Mouse (Mus musculus) lung, adult 2 months (tissue): ENCODE data around the gene Atg5. TPM values are rescaled to one million over a fixed set of nuclear protein-coding genes. Genes with fewer than 3 reads are reported as not detected.

Source experiments
- DNase-seq: peaks from one replicate; pipeline ENCODE4 v3.0.0; 2022
- H3K4me1 ChIP-seq: fragments of 200-500 bp; 2 replicates; pipeline ENCODE4 v1.6.1; 2011; ENCODE audit warnings: low read length; ENCODE audit not compliant: control insufficient read depth, insufficient read depth
- H3K4me3 ChIP-seq: fragments of 200-500 bp; replicated peaks from 2 replicates; pipeline ENCODE3; 2011; ENCODE audit warnings: low read depth, mild to moderate bottlenecking, control low read depth, low read length; ENCODE audit errors: extremely low read depth
- CTCF ChIP-seq: fragments of 200-500 bp; IDR thresholded peaks from 2 replicates; pipeline ENCODE4 v1.5.1; 2011; ENCODE audit warnings: mild to moderate bottlenecking, low read length, control low read depth; ENCODE audit not compliant: insufficient read depth
- POLR2A ChIP-seq: fragments of 200-500 bp; IDR thresholded peaks from 2 replicates; pipeline ENCODE4 v1.6.1; 2011; ENCODE audit warnings: low read depth, mild to moderate bottlenecking, control low read depth, low read length, borderline replicate concordance; ENCODE audit errors: extremely low read depth
- WGBS: fragments of 180-500 bp; shearing (Covaris S2); methylation state at CpG from one replicate; pipeline ENCODE4 v1.1.7; 2018; 5-methylcytosine and 5-hydroxymethylcytosine counted together
- polyA plus RNA-seq: library from polyadenylated mRNA; depleted of rRNA; stranded (reverse); fragments of >200 nt; gene quantifications from 2 replicates; pipeline ENCODE4 v1.2.3, GENCODE M21; 2012

Atg5 gene
- polyA plus RNA-seq, 1 experiment: 8.5 TPM

DNA sequence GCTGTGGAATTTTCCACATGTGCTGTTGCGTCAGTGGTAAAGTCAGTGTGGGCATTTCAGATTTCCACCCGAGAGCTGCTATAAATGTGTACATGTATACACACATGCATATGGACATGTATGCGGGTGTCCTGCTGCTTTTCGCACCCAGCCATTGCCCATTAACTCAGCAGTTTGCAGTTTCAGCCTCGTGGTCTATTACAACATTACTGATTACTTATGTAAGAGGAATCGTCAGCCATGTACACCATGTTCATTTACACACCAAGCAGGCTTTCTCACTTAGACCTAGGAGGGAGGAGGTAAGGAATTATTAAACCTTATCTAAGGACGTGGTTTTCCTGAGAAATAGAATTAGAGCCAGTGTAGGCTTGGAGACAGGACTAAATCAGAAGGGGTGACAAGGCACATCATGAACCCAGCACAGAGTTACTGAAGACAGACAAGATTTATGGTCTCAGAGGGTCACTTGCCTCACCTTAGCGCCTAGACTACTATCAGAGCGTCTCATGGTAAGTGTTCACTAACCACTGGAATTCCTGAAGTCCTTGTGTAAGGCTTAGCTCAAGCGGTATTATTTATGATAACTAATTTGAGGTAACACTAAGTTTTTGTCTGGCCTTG lies 79.5 kb downstream of the Atg5 start:
- Histone ChIP-seq H3K4me3 (no peak overlapping the region), H3K4me1 (no peaks in the 10 kb centered on the region)
- TF ChIP-seq CTCF: no peak
- no peak for TF ChIP-seq POLR2A
- 80% methylated on average over 10 of the region's 10 CpGs for WGBS
- DNase-seq: no peak

DNA sequence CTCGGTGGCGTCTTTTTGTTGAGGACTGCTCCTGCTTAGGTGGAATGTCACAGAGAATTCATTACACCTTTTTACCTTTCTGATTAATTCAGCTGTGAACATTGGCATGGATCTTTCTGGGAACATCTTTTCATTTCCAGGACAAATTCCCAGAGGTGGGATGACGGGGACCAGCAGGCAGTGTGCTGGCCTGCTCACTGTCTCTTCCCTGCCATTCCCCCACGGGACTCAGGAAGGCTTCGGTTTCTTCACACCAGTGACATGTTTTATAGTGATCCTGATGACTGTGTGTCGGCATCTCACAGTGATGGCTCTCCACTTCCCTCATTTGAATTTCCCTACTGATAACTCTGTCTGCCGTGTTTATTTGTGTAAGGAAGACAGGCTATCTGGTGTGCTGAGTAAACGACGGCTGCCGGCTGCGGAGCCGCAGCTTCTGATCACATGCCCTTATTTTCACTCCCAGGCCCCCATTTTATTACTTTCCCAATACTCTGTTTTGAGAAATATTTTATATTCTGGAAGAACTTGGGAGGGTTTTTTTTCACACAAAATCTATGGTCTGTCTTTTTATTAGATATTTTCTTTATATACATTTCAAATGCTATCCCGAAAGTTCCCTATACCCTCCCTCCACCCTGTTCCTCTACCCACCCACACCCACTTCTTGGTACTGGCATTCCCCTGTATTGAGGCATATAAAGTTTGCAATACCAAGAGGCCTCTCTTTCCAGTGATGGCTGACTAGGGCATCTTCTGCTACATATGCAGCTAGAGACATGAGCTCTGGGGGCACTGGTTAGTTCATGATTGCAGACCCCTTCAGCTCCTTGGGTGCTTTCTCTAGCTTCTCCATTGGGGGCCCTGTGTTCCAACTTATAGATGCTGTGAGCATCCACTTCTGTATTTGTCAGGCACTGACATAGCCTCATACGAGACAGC lies 80.6 kb downstream of the Atg5 start:
- Histone ChIP-seq H3K4me3 (no peak overlapping the region), H3K4me1 (no peaks in the 10 kb centered on the region)
- TF ChIP-seq POLR2A (no peak), CTCF (no peak)
- WGBS: 68% methylated on average over 14 of the region's 14 CpGs
- DNase-seq: no peak

DNA sequence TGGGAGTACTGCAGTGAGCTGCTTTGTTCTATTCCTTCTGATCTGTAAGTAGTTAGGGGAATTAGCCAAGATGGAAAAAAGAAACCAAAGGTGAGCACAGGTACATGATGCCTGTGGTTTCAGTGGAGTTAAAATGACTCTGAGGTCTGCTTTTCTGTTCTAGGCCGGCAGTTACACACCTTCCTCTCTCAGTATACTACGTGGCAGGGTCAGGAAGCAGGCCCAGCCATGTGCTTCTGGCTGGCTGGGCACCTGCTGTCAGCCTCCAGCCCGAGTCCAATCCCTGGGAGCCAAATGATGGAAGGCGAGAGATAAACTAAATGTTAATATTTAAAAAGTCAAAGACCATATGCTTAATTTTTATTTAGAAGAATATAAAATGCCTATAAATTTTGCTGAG lies 85.3 kb downstream of the Atg5 start:
- Histone ChIP-seq H3K4me3 (no peak overlapping the region), H3K4me1 (peaks cover 4% of the 10 kb centered on the region; the same call in 1 of the 2 replicates)
- no peak for TF ChIP-seq CTCF
- no peak for TF ChIP-seq POLR2A
- WGBS: 68% methylated on average over 4 of the region's 4 CpGs
- no peak for DNase-seq

DNA sequence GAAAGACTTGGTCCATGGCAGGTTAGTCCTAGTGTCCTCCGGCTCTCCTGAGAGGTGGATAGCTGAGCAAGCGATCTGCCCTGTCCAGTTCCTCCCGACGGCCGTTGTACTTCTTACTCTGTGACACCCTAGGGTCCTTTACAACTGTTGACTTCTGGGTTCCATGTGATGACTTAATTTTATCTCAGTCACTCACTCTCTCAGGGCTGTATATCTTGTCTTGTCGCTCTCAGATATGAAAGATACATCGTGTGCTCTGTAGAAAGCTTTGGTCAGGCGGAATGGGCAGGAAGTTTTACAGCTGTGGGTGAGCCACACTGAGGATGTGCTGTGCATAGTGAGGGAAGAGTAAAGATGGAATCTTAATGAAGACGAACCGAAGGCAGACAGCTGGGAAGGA lies 86.2 kb downstream of the Atg5 start:
- no peak for DNase-seq
- H3K4me1 ChIP-seq: peaks cover 4% of the 10 kb centered on the region; the same call in 1 of the 2 replicates
- no peak overlapping the region for H3K4me3 ChIP-seq
- WGBS: 79% methylated on average over 10 of the region's 10 CpGs
- no peak for TF ChIP-seq POLR2A
- TF ChIP-seq CTCF: no peak

DNA sequence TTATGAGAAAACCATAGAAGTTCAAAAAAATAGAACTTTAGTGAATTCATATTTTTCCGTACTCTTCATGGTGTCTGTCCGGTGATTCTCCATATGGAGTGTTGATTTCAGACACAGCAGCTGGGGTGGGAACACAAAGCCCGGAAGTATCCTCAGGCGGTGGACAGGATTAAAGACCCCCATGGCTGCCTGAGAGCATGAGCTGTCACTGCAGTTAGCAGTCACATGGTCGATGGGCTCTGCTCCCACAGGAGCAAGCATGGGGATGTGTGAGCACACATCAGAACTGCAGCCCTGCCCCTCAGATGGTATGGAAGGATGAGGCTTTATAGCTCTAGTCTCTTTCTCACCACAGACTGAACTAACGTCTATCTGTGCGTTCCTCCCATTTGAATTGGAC lies 87.1 kb downstream of the Atg5 start:
- 87% methylated on average over 7 of the region's 7 CpGs for WGBS
- TF ChIP-seq POLR2A: no peak
- no peak for TF ChIP-seq CTCF
- peaks cover 4% of the 10 kb centered on the region; the same call in 1 of the 2 replicates for H3K4me1 ChIP-seq
- no peak for DNase-seq
- no peak overlapping the region for H3K4me3 ChIP-seq

DNA sequence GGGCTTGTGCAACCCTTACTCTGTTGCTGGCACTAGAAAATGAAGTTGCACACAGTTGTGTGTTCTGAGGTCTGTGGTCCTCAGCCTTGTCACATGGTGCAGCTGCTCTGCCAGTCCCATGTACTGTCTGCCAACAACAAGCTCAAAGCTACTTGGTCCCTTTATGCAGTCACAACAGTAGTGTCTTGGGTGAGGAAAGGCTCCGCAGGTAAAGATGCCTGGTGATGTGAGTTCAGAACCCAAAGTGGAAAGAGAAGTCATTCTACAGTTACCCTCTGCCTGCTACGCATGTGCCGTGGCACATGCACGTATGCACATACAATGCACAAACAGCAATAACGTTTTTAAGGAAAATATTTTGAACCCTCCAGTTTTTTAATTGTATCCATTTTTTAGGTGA lies 88.5 kb downstream of the Atg5 start:
- no peak for DNase-seq
- TF ChIP-seq CTCF: no peak
- TF ChIP-seq POLR2A: no peak
- H3K4me1 ChIP-seq: peaks cover 4% of the 10 kb centered on the region; the same call in 1 of the 2 replicates
- WGBS: 94% methylated on average over 5 of the region's 5 CpGs
- no peak overlapping the region for H3K4me3 ChIP-seq

DNA sequence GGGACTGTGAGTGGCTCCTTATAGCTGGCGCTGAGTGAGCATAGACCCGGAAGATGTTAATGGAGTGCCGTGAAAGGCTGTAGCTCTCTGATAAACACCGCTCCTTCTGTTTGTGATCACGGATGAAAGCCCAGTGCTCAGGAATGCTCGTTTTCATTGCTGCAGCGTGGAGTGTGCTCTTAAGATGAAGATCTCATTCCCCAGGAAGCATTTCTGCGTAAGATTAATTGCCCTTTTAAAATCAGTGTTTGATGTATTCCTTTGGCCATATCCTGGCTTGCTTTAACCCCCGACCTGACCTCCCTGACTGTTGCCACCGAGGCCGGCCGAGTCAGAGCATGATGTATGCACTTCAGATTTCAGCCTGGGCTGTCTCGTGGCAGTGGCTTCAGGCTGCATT lies 89.2 kb downstream of the Atg5 start:
- WGBS: 22% methylated on average over 13 of the region's 13 CpGs
- TF ChIP-seq CTCF: no peak
- TF ChIP-seq POLR2A: no peak
- Histone ChIP-seq H3K4me3 (no peak overlapping the region), H3K4me1 (peaks cover 4% of the 10 kb centered on the region; the same call in 1 of the 2 replicates)
- DNase-seq: no peak

DNA sequence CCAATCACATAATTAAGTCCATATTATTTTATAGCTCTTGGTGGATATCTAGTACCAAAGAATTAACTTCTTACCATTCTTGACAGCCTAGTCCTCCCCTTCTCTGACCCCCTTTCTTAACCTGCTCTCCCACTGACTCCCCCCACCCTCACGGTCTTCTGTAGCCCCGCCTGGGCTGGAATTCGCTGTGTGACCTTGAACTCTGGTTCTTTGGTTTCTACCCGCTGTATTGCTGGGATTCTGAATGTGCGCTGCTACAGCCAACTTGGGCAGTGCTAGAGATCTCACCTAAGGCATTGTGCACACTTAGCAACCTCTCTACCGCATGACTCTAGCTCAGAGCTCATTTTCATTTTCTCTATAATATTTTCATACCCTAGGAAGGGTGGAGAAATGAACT lies 90.7 kb downstream of the Atg5 start:
- TF ChIP-seq CTCF (no peak), POLR2A (no peak)
- Histone ChIP-seq H3K4me1 (peaks cover 4% of the 10 kb centered on the region; the same call in 1 of the 2 replicates), H3K4me3 (no peak overlapping the region)
- 92% methylated on average over 6 of the region's 6 CpGs for WGBS
- no peak for DNase-seq

DNA sequence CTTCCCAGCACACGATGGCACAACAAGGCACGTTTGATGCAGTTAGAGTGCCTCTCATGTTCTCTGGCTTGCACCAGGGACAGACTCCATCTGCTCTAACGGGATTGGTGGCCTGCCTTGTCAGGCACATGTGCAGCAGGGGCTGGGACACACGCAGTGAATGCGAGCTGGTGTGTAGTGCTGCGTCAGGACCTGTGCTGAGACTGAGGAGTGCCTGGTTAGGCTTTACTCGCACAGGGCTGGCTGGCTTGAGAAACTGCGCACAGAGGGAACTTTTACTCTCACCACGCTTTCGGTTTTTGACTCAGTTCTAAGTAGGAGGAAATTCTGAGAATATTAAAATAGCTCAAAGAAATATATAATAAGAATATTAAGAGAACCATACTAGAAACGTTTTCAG lies 92.5 kb downstream of the Atg5 start:
- TF ChIP-seq CTCF: no peak
- no peak for TF ChIP-seq POLR2A
- Histone ChIP-seq H3K4me3 (no peak overlapping the region), H3K4me1 (peaks cover 4% of the 10 kb centered on the region; the same call in 1 of the 2 replicates)
- 82% methylated on average over 11 of the region's 11 CpGs for WGBS
- DNase-seq: no peak

DNA sequence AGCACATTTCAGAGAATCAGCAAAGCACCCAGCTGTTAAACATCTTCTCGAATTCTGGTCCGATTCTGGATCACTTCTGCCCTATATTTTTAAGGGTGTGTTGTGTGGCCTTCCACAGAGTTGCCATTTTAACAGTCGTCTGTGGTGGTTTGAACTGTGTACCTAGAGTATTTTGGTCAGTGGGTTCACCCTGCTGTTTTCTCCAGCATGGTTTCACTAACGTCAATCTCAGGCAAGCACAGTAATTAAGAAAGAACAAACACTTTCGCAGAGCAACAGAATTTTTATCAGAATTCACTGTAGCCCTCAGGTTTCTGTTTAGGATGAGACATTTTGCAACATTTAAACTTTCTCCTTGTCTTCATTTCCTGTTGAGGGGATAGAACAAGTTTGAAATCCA lies 94.3 kb downstream of the Atg5 start:
- peaks cover 1% of the 10 kb centered on the region; the same call in 1 of the 2 replicates for H3K4me1 ChIP-seq
- TF ChIP-seq POLR2A: no peak
- TF ChIP-seq CTCF: no peak
- H3K4me3 ChIP-seq: no peak overlapping the region
- whole genome bisulfite sequencing: 91% methylated on average over 5 of the region's 5 CpGs
- no peak for DNase-seq

DNA sequence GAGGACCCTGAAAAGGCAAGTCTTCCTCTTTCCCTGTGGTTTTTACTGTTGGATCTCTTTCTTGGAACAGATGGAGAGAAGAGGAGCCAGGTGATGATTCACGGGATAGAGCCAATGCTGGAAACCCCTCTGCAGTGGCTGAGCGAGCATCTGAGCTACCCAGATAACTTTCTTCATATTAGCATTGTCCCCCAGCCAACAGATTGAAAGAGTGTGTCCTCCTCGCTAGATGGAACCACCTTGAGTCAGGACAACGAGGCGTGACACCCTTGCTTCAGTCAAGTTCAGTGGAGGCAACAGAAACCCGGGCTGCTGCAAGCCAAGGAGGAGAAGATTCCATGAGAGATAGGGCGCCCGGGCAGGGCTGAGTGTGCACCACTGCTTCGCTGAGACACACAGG lies 94.7 kb downstream of the Atg5 start:
- 85% methylated on average over 9 of the region's 9 CpGs for WGBS
- H3K4me1 ChIP-seq: no peaks in the 10 kb centered on the region
- no peak for TF ChIP-seq POLR2A
- TF ChIP-seq CTCF: no peak
- H3K4me3 ChIP-seq: no peak overlapping the region
- no peak for DNase-seq
